Mouse (Mus musculus): Measurements from ENCODE around the gene Slc16a11.
A peak's percentile ranks its signal among the peaks of the same experiment; 100 is the strongest.

Slc16a11 gene

DNA sequence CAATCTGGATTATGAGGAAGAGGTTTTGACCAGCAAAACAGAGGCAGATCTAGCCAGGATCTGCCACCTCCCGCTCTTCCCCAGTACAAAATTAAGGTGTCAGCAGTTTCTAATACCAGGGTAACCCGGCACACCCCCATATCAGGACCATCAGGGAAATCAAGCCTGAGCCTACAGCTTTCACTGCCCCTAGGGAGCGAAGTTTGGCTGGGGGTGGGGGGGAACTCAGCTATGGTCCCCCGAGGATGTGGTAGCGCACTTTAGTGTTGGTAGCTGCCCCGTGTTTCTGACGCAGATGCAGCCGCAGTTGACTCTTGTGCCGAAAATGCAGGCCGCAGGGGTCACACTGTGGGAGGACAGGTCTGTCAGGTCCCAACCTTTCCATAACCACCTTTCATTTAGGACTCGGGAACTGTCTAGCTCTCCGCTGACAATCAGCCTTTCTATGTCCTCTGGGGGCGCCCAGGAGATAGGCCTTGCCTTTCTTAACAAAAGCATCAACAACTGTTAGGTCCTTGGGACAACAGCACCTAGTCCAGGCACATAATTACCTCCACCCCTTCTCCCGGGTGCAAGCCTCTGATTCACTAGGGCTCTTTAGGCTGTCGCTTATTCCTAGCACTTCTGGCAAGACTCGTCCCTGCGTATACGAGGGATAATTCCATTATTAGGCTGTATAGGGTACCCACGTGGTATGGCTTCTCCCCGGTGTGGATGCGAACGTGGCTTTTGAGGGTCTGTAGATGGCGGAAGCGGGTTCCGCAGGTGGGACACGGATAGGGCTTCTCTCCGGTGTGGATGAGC, 13.4 kb downstream of the Slc16a11 start:
- DNase-seq (ENCODE audit: extremely low spot score, low spot score) = no peak

GRCm38 (mm10) chr11:70226602-70226890, 14.0 kb downstream of the Slc16a11 start:
- DNase-seq (ENCODE audit: extremely low spot score, low spot score) = peak; percentile 31

- no peak for DNase-seq (ENCODE audit: extremely low spot score, low spot score)
Measured at GRCm38 (mm10) chr11:70227126-70227525, 14.6 kb downstream of the Slc16a11 start.

DNA sequence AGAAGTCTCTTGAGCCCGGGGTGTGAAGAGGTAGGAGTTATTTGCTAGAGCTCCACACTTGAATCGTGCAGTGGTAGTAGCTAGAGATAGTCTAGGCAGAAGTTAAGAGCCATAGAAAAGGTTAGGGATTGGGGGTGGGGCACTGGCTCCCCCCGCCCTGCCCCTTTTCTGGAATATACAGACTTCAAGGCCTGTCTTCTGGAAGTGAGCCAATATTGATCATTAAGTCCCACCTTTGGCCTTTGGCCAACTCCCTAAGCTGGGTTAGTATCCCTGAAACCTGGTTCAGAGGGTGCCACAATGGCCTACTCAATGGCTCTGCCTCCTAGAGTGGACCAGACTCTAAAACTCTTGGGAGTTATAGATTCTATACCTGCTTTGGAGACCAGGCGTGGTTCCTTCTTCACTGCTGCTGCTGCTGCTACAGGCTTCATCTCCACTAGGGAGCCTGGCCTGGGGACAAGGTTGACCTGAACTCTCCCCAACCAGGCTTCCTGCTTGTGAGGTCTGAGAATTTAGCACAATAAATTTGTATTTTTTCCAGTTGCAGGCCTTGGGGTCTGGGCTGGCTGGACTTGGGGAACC, 15.2 kb downstream of the Slc16a11 start:
- DNase-seq (ENCODE audit: extremely low spot score, low spot score) = no peak

GRCm38 (mm10) chr11:70228828-70229227, 16.3 kb downstream of the Slc16a11 start:
- DNase-seq (ENCODE audit: extremely low spot score, low spot score) = peak; percentile 80

- peak; percentile 35 for DNase-seq (ENCODE audit: extremely low spot score, low spot score)
Measured at GRCm38 (mm10) chr11:70229260-70230010, 16.9 kb downstream of the Slc16a11 start, which contains the start of gene Bcl6b. Gene Bcl6b, minus strand, starts transcription at chr11:70229798.

GRCm38 (mm10) chr11:70230239-70230727, 17.7 kb downstream of the Slc16a11 start:
- DNase-seq (ENCODE audit: extremely low spot score, low spot score) = peak; percentile 91

GRCm38 (mm10) chr11:70232546-70232945, 20.0 kb downstream of the Slc16a11 start:
- DNase-seq (ENCODE audit: extremely low spot score, low spot score) = peak; percentile 63

DNA sequence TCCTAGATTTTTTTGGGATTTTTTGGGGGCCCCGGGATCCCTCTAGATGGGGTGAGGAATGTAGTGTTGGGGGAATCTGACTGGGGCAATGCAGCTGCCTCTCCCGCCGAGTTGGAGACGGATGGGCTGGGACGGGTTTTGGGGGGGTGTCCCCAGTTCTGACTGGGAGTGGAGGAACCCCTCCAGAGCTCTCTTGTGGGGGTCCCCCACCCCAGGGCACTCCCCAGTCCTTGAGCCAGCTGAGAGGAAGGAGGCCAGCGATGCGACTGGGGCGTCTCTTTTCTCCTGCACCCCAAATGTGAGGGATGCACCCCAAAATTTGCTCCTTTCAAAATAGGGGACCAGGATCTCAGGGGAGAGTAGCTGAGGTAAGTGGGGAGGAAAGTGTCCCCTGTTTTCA, 20.5 kb downstream of the Slc16a11 start:
- no peak for DNase-seq (ENCODE audit: extremely low spot score, low spot score)

DNA sequence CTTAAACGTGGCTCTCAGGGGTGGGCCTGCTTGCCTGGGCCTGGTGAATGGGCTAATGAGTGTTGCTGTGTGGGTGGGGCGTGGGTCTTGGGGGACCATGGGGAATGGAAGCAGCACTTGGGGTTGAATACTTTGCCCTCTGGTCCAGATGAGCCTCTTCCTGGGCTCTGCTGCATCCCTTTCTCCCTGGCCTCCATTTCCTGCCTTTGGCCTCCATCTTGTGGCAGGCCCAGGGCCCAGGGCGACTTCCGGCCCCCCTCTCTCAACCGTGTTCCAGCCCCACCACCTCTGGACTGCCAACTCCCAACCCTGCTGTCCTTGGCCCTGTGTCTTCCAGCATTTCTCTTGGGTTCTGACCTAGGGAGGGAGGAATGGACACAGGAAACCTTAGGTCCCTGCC, 21.5 kb downstream of the Slc16a11 start:
- no peak for DNase-seq (ENCODE audit: extremely low spot score, low spot score)

- DNase-seq (ENCODE audit: extremely low spot score, low spot score) = no peak
Measured at GRCm38 (mm10) chr11:70234497-70234896, 21.9 kb downstream of the Slc16a11 start.

DNA sequence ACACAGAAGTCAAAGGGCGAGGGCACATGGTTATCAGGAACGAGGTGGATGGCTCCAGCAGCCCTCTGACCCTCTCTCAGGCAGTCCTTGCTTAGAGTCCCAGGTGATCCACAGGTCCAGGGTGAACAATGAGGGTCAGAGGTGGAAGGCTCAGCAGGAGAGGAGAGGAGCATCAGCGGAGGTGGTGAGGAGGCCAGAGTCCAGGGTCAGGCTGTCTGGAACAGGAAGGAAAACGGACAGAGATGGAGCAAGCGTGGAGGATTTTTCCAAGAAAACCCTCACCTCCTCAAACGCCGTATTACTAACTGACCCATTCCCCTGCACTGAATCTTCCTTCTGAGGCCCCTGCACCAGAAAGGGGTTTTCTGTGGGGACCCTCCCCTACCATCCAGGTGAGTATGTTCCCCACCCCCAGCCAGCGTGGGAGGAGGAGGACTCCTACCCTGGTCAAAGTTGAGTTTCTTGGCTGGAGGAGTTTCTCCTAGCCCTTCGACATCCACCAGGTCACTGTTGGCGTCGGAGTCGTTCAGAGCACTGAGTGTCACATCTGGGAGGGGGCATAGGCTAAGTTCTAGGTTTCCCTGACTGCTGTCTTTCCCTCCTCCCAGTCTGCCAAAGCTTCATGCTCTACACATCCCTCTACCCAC, 22.8 kb downstream of the Slc16a11 start:
- DNase-seq (ENCODE audit: extremely low spot score, low spot score) = no peak

GRCm38 (mm10) chr11:70236717-70237116, 24.2 kb downstream of the Slc16a11 start:
- DNase-seq (ENCODE audit: extremely low spot score, low spot score) = no peak

DNA sequence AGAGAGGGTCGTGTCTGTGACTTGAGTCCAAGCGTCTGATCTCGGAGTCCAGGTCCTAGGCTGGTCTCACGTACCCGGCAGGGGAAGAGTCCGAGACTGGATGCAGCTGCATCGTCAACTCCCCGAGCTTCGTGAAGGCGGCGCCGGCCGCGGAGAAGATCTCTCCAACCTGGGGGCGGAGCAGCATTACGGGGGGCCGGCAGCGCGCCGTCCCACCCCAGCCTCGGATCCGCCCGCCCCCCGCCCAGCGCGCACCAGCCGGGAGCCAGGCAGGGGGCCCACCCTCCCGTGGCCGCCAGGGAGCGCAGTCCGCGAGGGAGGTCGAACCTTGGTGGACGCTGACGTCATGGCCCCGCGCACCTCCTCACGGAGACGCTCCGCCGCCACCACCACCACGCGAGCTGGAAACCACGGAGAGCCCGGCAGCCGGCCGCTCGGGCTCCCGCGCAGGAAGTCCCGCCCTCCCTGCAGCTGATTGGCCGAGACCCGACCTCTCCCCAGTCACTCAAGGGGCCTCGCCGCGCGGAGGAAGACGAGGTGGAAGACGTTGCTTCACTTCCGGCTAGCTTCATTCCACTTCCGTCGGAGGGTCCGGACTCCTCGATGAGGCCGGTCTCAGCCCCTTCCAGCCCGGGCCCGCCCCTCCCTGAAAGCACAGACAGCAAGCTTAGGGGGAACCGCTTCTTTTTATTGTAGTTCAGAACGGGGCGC, 25.1 kb downstream of the Slc16a11 start, which contains the start of gene 0610010K14Rik:
TSS of gene 0610010K14Rik (minus strand) at position 458 of the 711 bp plus-strand sequence.
- DNase-seq (ENCODE audit: extremely low spot score, low spot score) = peak; percentile 98

DNA sequence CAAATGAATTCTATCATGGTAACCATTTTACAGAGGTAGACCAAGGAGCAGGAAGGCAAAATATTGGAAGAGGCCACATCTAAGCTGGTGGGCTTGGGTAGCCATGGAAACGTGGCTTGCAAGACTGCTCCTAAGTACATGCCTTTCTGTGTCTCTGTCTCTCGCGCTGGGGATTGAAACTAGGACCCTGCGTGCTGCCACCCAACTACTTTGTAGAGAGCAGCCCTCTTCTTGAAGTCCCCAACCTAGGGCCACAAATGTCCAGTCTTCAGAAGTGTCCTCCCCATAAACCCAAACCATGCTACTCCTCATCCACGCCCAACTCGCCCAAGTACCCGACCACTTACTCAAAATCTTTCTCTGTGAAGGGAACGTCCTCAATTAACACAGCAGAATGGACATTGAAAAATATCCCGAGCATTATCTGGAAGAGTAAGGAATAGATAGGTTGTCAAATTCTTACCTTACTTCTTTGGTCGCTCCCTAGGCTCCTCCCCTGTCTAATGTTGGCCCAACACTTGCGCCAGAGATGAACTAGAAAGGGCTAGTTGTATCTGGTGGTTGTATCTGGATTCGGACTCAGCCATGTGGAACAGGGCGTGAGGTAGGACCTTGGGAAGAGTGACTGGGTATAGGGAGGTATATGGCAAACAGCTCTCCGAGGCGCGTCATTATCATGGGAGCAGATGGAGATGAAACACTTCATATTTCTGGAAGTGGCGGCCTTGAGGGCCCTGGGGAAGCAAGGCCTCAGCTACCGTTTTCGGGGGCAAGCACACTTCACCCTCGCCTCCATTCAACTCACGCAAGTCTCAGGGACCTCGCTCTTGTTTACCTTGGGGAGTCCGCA, 26.3 kb downstream of the Slc16a11 start:
- DNase-seq (ENCODE audit: extremely low spot score, low spot score) = no peak

GRCm38 (mm10) chr11:70239541-70240279, 27.2 kb downstream of the Slc16a11 start, which contains the start of the genes Gm21988 and Rnasek:
Gene Gm21988, minus strand, starts transcription at chr11:70239830.
Gene Rnasek, minus strand, starts transcription at chr11:70239842.
- peak; percentile 88 for DNase-seq (ENCODE audit: extremely low spot score, low spot score)

GRCm38 (mm10) chr11:70242591-70242990, 30.0 kb downstream of the Slc16a11 start:
- no peak for DNase-seq (ENCODE audit: extremely low spot score, low spot score)

DNA sequence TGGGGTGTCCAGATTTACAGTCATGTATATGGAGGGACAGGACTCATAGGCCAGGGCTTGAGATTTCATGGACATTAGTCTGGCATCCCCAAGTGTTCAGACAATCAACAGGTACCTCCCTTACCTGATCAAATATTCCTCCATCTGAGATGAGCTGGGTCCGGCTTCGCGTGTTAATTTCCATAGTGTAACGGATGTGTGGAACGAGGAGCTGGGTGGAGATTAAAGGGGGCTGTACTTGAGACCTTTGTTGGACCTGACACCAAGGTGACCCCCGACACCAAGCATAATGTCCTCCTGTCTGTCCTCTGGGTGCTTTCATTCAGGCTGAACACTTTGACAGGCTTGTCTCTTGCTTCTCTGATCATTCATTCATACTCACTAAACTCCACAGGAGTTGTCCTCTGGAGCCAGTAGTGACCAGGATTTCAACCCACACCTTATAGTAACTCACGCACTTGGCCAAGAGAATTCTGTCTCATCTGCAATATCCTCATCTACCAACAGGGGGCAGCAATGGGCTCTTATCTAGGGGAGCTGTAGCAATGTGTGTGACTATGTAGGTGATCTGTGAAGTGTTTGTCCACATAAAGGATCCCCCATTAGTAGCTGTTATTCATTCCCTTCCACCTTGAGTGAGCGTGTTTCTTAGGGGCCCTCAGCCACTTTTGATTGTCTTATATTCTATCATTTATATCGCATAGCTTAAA, 34.7 kb downstream of the Slc16a11 start:
- DNase-seq (ENCODE audit: extremely low spot score, low spot score) = peak; percentile 57
